Mouse (Mus musculus) forebrain, embryonic 14.5 days (tissue): ENCODE results near the gene Gm47995. TPM values are rescaled to one million over a fixed set of nuclear protein-coding genes. Genes with fewer than 3 reads are reported as not detected.
"Not testable (repeated sequence)": the region's sequence is repeated elsewhere in the genome, so short reads cannot be mapped to it uniquely, and the experiment has no call there.

Experiments
- ATAC-seq: fragments of 200-750 bp; cut with Nextera tagmentation; 2 replicates; pipeline ENCODE4 v1.8.0; 2017; ENCODE audit warnings: mild to moderate bottlenecking, moderate library complexity
- DNase-seq: peaks from one replicate; pipeline ENCODE4 v3.0.0-alpha.2; 2015; ENCODE audit warnings: low spot score
- H3K27ac ChIP-seq: fragments of 300-500 bp; sonication (generic); 2 replicates; pipeline ENCODE4 v1.5.1; 2014; ENCODE audit warnings: low read depth, mild to moderate bottlenecking, control low read depth, low read length, moderate library complexity
- H3K27me3 ChIP-seq: fragments of 300-500 bp; sonication (generic); replicated peaks from 2 replicates; pipeline ENCODE4 v1.6.1; 2014; ENCODE audit warnings: low read length, control low read depth, mixed read lengths; ENCODE audit not compliant: control insufficient read depth, insufficient read depth
- H3K36me3 ChIP-seq: fragments of 300-500 bp; sonication (generic); 2 replicates; pipeline ENCODE4 v1.6.1; 2014; ENCODE audit warnings: low read length, control low read depth; ENCODE audit not compliant: control insufficient read depth, insufficient read depth
- H3K4me1 ChIP-seq: fragments of 300-500 bp; sonication (generic); 2 replicates; pipeline ENCODE4 v1.6.1; 2014; ENCODE audit warnings: antibody characterized with exemption, low read length, control low read depth; ENCODE audit not compliant: control insufficient read depth, insufficient read depth
- H3K4me2 ChIP-seq: fragments of 300-500 bp; sonication (generic); 2 replicates; pipeline ENCODE4 v1.6.1; 2014; ENCODE audit warnings: mild to moderate bottlenecking, control low read depth, low read length
- H3K4me3 ChIP-seq: fragments of 300-500 bp; sonication (generic); 2 replicates; pipeline ENCODE4 v1.5.1; 2014; ENCODE audit warnings: low read depth, low read length, control low read depth
- H3K9ac ChIP-seq: fragments of 300-500 bp; sonication (generic); 2 replicates; pipeline ENCODE4 v1.6.1; 2014; ENCODE audit warnings: mild to moderate bottlenecking, low read length, control low read depth, moderate library complexity
- H3K9me3 ChIP-seq: fragments of 300-500 bp; sonication (generic); replicated peaks from 2 replicates; pipeline ENCODE4 v1.6.1; 2016; ENCODE audit warnings: low read length, control low read depth, mixed read lengths; ENCODE audit not compliant: control insufficient read depth
- WGBS: fragments of 180-500 bp; shearing (Covaris S2); extraction: QIAGEN DNeasy Blood & Tissue Kit; methylation state at CpG from one replicate; pipeline ENCODE4 v1.1.7; 2014; 5-methylcytosine and 5-hydroxymethylcytosine counted together
- polyA plus RNA-seq: library from polyadenylated mRNA; unstranded; fragments of >200 nt; fragmentation: Nextera tagmentation; extraction: Ambion mirVana; gene quantifications from 2 replicates; pipeline ENCODE4 v1.2.1, GENCODE M21; 2014

Gene Gm47995
- polyA plus RNA-seq, result not detected in 2 replicates

DNA sequence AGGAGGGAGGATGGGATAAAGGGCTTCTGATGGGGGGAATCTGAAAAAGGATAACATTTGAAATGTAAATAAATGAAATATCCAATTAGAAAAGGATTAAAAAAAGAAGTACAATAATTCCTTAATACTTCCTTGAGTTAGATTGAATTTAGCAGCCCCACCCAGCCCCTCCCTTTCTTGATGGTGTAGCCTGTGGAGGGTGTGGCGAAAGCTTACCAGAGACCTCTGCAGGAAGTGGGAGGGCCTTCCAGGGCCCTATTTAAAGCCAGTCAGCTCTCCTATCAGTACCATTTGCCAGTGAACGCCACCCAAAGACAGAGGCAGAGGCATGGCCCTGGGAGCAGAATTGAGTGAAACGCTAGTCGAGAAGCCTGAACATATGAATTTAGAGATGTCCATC, at the start of gene Gm47995:
TSS of gene Gm47995 (plus strand) at position 329 of the 400 bp plus-strand sequence.
- DNase-seq, H3K4me2 ChIP-seq, H3K36me3 ChIP-seq, H3K27me3 ChIP-seq, H3K4me3 ChIP-seq, H3K27ac ChIP-seq, H3K9me3 ChIP-seq, ATAC-seq, H3K4me1 ChIP-seq, H3K9ac ChIP-seq: not testable (repeated sequence)
- WGBS, result 67% methylated on average over 2 of the region's 4 CpGs

GRCm38 (mm10) chr1:151150211-151150610, 48.0 kb upstream of the Gm47995 start:
- no peak overlapping the region for H3K4me2 ChIP-seq
- H3K27ac ChIP-seq, result no peak overlapping the region
- ATAC-seq (no peak), DNase-seq (no peak)
- H3K9me3 ChIP-seq, result no peaks in the 10 kb centered on the region
- 94% methylated on average over 7 of the region's 7 CpGs for WGBS
- H3K9ac ChIP-seq, result no peak overlapping the region
- H3K4me3 ChIP-seq, result no peak overlapping the region
- no peaks in the 10 kb centered on the region for H3K36me3 ChIP-seq
- no peaks in the 10 kb centered on the region for H3K4me1 ChIP-seq
- no peaks in the 10 kb centered on the region for H3K27me3 ChIP-seq

GRCm38 (mm10) chr1:151151089-151151488, 47.2 kb upstream of the Gm47995 start:
- Histone ChIP-seq H3K9ac (no peak overlapping the region), H3K4me1 (no peaks in the 10 kb centered on the region), H3K36me3 (no peaks in the 10 kb centered on the region), H3K4me3 (no peak overlapping the region), H3K27me3 (no peaks in the 10 kb centered on the region), H3K27ac (no peak overlapping the region), H3K4me2 (no peak overlapping the region), H3K9me3 (no peaks in the 10 kb centered on the region)
- ATAC-seq (no peak), DNase-seq (no peak)
- WGBS, result 80% methylated on average over 2 of the region's 2 CpGs

DNA sequence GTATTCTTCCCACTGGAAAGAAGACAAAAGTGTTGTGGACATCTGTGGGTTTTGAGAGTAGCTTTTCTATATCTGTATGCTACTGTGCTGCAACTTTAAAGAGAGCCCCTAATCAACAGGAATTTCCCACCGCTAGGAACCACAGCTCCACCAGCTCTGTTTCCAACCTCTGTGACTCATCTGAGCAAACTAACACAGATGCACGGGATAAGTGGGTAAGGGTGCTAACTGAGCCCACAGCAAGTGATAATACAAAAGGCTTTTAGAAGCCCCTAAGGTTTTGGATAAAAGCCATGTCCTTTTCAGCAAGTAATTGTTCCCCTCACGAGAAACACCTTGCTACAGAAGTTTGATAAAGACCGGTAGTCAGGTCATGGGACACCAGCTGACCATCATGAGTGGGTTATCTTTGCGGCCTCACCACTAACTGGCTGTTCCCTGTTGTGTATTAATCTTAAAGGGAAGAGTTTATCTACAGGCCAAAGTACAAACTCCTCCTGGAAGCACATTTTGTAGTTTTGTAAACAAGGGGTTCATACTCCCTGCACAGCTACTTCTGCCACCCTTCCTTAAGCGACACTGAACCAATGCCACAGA, 45.1 kb upstream of the Gm47995 start:
- H3K27ac ChIP-seq, result no peak overlapping the region
- WGBS, result 79% methylated on average over 6 of the region's 6 CpGs
- ATAC-seq, result no peak

DNA sequence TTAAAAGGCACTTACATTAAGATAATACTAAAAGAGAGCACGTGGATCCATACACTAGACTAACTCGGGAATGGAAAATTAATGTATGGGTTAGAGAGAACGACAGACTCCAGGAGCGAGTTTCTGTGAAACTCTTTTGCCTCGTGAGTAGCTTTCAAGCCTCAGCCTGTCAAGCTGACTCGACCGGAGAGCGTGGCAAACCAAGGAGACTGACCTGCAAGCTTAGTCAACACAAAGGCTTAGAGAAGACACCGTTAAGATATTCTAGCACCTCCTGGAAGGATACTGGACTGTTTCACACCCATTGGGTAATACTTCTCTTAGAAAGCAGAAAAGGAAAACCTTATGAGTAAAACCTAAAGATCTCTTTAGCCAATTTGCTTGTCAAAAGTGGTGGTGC, 44.1 kb upstream of the Gm47995 start:
- ATAC-seq, DNase-seq, H3K9ac ChIP-seq, H3K4me2 ChIP-seq, H3K4me3 ChIP-seq, H3K27ac ChIP-seq, H3K27me3 ChIP-seq, H3K9me3 ChIP-seq, H3K4me1 ChIP-seq, H3K36me3 ChIP-seq: not testable (repeated sequence)
- 93% methylated on average over 9 of the region's 9 CpGs for WGBS

More for the DNA sequence above, 45.1 kb upstream of the Gm47995 start:
- Histone ChIP-seq H3K4me1 (peaks cover 9% of the 10 kb centered on the region; the same call in 1 of the 2 replicates), H3K4me3 (no peak overlapping the region), H3K4me2 (no peak overlapping the region), H3K27me3 (no peaks in the 10 kb centered on the region), H3K36me3 (no peaks in the 10 kb centered on the region), H3K9me3 (no peaks in the 10 kb centered on the region), H3K9ac (no peak overlapping the region)
- no peak for DNase-seq

- no peak overlapping the region for H3K4me2 ChIP-seq
- no peaks in the 10 kb centered on the region for H3K9me3 ChIP-seq
- 95% methylated on average over 3 of the region's 3 CpGs for WGBS
- no peaks in the 10 kb centered on the region for H3K36me3 ChIP-seq
- DNase-seq, result no peak
- H3K27me3 ChIP-seq, result no peaks in the 10 kb centered on the region
- H3K9ac ChIP-seq, result no peak overlapping the region
- H3K4me1 ChIP-seq, result peaks cover 10% of the 10 kb centered on the region; the same call in 1 of the 2 replicates
- no peak overlapping the region for H3K27ac ChIP-seq
- ATAC-seq, result no peak
- no peak overlapping the region for H3K4me3 ChIP-seq
Measured at GRCm38 (mm10) chr1:151156129-151156528, 42.1 kb upstream of the Gm47995 start.

GRCm38 (mm10) chr1:151156777-151157632, 41.2 kb upstream of the Gm47995 start:
- Histone ChIP-seq H3K4me3 (no peak overlapping the region), H3K4me1 (peaks cover 10% of the 10 kb centered on the region; the same call in 1 of the 2 replicates), H3K4me2 (no peak overlapping the region), H3K27me3 (no peaks in the 10 kb centered on the region), H3K9ac (no peak overlapping the region), H3K36me3 (no peaks in the 10 kb centered on the region), H3K27ac (no peak overlapping the region), H3K9me3 (no peaks in the 10 kb centered on the region)
- no peak for DNase-seq
- no peak for ATAC-seq
- WGBS, result 65% methylated on average over 7 of the region's 7 CpGs

DNA sequence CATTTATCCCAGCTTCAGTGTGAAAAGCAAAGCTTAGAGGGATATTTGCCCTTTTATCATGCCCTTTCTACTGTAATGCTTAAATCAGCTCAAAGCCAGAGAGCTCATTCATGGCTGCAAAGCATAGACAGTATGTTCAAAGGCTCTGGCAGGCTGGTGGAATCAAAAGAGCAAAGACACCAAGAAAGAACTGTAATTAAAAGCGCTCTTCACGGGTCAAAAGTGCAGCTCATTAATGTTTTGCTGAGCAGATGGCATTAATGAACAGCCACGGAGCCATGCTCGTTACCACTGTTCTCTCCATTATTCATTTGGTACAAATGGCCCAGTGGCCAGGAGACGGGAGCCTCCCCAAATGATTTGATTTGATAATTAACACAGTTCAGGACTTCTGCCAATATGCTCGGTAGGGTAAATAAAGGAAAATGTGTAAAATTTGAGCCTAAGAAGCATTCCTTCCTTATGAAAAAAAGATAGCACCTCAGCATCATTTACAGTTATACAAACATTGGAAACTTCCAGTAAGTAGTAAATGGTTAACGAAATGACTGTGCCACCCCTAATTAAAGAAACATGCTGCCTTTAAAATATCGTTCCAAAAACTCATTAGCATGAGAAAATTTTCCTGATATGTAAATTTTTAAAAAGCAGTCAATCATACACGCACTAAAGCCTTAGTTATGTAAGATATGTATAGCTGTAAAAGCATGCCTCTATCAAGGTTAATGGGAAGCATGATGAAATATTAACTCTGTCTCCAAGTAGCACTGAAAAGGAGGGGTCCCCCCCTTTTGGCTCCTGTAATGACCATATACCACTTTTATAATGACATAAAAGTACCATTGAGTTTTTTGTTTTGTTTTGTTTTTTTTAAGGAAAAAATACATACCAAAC, 40.0 kb upstream of the Gm47995 start:
- Histone ChIP-seq H3K4me1 (peaks cover 10% of the 10 kb centered on the region; the same call in 1 of the 2 replicates), H3K4me3 (no peak overlapping the region), H3K27me3 (no peaks in the 10 kb centered on the region), H3K27ac (no peak overlapping the region; the same call in 1 of the 2 replicates), H3K9ac (no peak overlapping the region), H3K4me2 (0 out of 2 replicates have a peak overlapping the region, but pooled peaks have one; percentile 3), H3K9me3 (no peaks in the 10 kb centered on the region), H3K36me3 (no peaks in the 10 kb centered on the region)
- DNase-seq (peak; percentile 93), ATAC-seq (peak; percentile 92)
- WGBS, result 7% methylated on average over 9 of the region's 9 CpGs
